Mouse (Mus musculus): ENCODE data around the gene Tent4b. TPM values are rescaled to one million over a fixed set of nuclear protein-coding genes. Genes with fewer than 3 reads are reported as not detected.

Tent4b gene
- polyA plus RNA-seq, 1 experiment from 2014 or later, result 12.5 TPM

DNA sequence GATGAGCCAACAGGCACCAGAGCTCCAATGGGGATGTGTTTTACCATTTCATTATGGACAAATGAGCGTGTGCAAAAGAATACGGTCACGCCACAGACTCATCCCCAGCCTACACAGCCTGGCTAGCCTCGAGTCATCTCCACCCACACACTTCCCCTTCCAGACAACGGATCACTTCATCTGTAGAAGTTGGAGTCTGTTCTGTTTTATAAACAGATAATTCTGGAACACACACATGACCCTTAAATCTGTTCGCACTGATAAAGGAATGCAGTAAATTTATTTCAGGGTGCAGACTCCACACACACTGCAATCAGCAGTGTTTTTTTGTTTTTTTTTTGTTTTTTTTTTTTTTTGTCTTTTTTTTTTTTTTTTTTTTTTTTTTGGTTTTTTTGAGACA is 80.7 kb downstream of the Tent4b start:
- H3K9me3 ChIP-seq (ENCODE audit: control insufficient read depth, low read length), result no peaks in the 10 kb centered on the region
- 85% methylated on average over 6 of the region's 6 CpGs for WGBS
- H3K27ac ChIP-seq (ENCODE audit: low read depth, low read length), result no peak overlapping the region
- ATAC-seq (replicated peaks; ENCODE audit: low FRiP score), result no peak
- H3K9ac ChIP-seq (ENCODE audit: low read length), result no peak overlapping the region
- H3K4me2 ChIP-seq (ENCODE audit: low read depth, low read length, severe bottlenecking), result no peak overlapping the region
- no peaks in the 10 kb centered on the region for H3K36me3 ChIP-seq (ENCODE audit: control insufficient read depth, insufficient read depth, low read length)
- no peak for DNase-seq (ENCODE audit: low spot score)
- no peak overlapping the region for H3K4me3 ChIP-seq (ENCODE audit: low read depth, low read length)
- no peaks in the 10 kb centered on the region for H3K4me1 ChIP-seq (replicated peaks; ENCODE audit: control insufficient read depth, insufficient read depth, low read length)
- H3K27me3 ChIP-seq (ENCODE audit: control insufficient read depth, insufficient read depth, low read length), result no peaks in the 10 kb centered on the region

DNA sequence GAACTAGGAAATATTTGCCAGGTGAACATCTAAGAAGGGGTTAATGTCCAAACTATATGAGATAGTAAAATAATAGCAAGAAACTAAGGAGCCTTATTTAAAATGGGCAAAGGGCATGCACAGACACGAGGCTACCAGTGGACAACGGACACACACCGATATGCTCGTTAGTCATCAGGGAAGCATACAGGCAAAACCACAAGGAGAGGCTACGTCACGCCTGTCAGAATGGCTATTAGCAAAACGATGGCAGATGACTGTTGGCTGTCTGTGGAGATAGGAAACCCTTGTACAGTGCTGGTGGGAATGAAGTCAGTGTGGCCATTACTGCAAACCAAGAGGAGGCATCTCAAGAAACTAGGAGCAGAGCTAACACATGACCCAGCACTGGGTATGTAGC is 81.9 kb downstream of the Tent4b start:
- WGBS, result 82% methylated on average over 7 of the region's 7 CpGs
- Histone ChIP-seq H3K36me3 (ENCODE audit: control insufficient read depth, insufficient read depth, low read length) (no peaks in the 10 kb centered on the region), H3K4me1 (replicated peaks; ENCODE audit: control insufficient read depth, insufficient read depth, low read length) (no peaks in the 10 kb centered on the region), H3K27me3 (ENCODE audit: control insufficient read depth, insufficient read depth, low read length) (no peaks in the 10 kb centered on the region), H3K27ac (ENCODE audit: low read depth, low read length) (no peak overlapping the region), H3K4me2 (ENCODE audit: low read depth, low read length, severe bottlenecking) (no peak overlapping the region), H3K4me3 (ENCODE audit: low read depth, low read length) (no peak overlapping the region), H3K9ac (ENCODE audit: low read length) (no peak overlapping the region), H3K9me3 (ENCODE audit: control insufficient read depth, low read length) (no peaks in the 10 kb centered on the region)
- DNase-seq (ENCODE audit: low spot score) (no peak), ATAC-seq (replicated peaks; ENCODE audit: low FRiP score) (no peak)

DNA sequence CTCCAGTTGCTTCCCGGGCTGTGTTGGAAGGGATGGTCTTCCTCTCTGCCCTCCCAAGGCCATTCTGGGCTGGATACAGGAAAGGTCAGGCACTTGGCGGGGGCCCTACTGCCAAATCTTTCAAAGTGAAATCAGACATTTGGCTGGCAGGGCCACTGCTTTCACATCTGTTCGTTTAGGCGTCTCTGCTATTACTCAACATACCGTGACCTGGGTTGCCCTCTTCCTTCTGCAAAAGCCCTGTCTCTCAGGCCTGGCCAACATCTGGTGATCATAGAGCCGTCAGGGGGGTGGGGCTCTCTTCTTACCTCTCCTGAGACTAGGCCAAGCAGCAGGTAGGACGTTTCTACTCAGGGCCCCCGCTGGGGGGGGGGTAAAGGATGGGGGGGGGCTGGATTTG is 83.7 kb downstream of the Tent4b start:
- Histone ChIP-seq H3K4me1 (replicated peaks; ENCODE audit: control insufficient read depth, insufficient read depth, low read length) (no peaks in the 10 kb centered on the region), H3K27me3 (ENCODE audit: control insufficient read depth, insufficient read depth, low read length) (no peaks in the 10 kb centered on the region), H3K27ac (ENCODE audit: low read depth, low read length) (no peak overlapping the region), H3K36me3 (ENCODE audit: control insufficient read depth, insufficient read depth, low read length) (no peaks in the 10 kb centered on the region), H3K4me3 (ENCODE audit: low read depth, low read length) (no peak overlapping the region), H3K4me2 (ENCODE audit: low read depth, low read length, severe bottlenecking) (no peak overlapping the region), H3K9me3 (ENCODE audit: control insufficient read depth, low read length) (no peaks in the 10 kb centered on the region), H3K9ac (ENCODE audit: low read length) (no peak overlapping the region)
- ATAC-seq (replicated peaks; ENCODE audit: low FRiP score) (no peak), DNase-seq (ENCODE audit: low spot score) (no peak)
- WGBS, result 65% methylated on average over 8 of the region's 8 CpGs

DNA sequence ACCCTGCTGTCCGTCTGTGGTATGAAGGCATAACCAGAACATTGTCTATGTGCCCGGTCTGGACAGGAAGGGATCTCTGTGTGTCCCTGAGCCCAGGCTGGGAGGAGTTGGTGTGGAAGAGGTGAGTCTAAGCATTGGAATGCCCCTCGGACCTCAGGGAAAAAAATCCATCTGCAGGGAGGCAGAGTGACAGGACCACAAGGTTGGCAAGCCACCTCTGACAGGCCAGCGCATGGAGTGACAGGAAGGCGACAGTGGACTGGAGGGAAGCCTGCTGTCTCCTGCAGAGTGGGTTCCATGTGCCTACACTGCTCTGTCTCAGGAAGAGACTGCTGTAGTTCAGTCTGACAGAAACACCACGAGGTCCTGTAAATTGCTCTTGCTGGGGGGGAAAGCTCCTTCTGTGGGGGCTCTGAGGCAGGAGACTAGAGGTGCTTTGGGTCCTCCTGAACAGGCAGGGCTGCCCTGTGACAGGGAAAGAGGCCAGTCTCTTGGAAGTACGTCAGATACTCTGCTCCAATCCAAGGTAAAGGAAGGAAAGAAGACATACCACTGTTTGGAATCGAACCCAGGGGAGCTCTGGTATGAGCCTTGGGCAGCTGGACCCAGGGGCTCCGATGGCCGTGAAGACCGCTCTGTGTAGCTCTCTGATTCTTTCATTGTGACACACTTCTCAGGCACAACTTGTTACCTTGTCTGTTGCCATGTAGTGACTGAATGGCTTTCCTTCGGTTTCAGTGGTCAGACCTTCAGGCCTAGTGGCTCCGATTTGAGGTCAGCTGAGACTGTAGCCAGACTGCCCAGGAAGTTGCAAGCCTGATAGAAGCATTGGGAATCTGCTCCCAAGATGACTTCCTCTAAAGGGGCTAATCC is 84.5 kb downstream of the Tent4b start:
- no peak overlapping the region for H3K4me3 ChIP-seq (ENCODE audit: low read depth, low read length)
- no peaks in the 10 kb centered on the region for H3K27me3 ChIP-seq (ENCODE audit: control insufficient read depth, insufficient read depth, low read length)
- ATAC-seq (replicated peaks; ENCODE audit: low FRiP score), result no peak
- H3K9me3 ChIP-seq (ENCODE audit: control insufficient read depth, low read length), result no peaks in the 10 kb centered on the region
- H3K4me1 ChIP-seq (replicated peaks; ENCODE audit: control insufficient read depth, insufficient read depth, low read length), result no peaks in the 10 kb centered on the region
- no peak overlapping the region for H3K27ac ChIP-seq (ENCODE audit: low read depth, low read length)
- H3K4me2 ChIP-seq (ENCODE audit: low read depth, low read length, severe bottlenecking), result no peak overlapping the region
- 85% methylated on average over 13 of the region's 13 CpGs for WGBS
- H3K36me3 ChIP-seq (ENCODE audit: control insufficient read depth, insufficient read depth, low read length), result no peaks in the 10 kb centered on the region
- no peak overlapping the region for H3K9ac ChIP-seq (ENCODE audit: low read length)
- no peak for DNase-seq (ENCODE audit: low spot score)

DNA sequence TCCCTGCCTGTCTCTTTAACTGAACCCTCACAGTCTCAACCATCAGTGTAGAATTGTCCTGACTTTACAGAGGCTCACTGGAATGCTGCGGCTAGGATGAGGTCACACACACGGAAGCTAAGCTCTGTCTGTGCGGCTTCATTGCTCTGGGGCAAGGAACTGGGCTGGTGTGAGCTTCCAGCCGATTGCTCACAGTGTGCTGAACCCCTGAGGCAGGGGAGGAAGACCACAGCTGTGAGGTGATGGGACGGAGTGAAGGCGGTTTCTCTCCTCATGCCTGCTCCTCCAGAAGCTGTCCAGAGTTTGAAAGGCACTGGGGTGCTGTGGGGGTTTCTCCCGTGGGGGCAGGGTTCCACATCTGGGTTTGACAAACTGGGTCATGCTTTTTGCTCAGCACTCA is 85.7 kb downstream of the Tent4b start:
- Histone ChIP-seq H3K9me3 (ENCODE audit: control insufficient read depth, low read length) (no peaks in the 10 kb centered on the region), H3K27me3 (ENCODE audit: control insufficient read depth, insufficient read depth, low read length) (no peaks in the 10 kb centered on the region), H3K4me1 (replicated peaks; ENCODE audit: control insufficient read depth, insufficient read depth, low read length) (no peaks in the 10 kb centered on the region), H3K4me3 (ENCODE audit: low read depth, low read length) (no peak overlapping the region), H3K9ac (ENCODE audit: low read length) (no peak overlapping the region), H3K27ac (ENCODE audit: low read depth, low read length) (no peak overlapping the region), H3K36me3 (ENCODE audit: control insufficient read depth, insufficient read depth, low read length) (no peaks in the 10 kb centered on the region), H3K4me2 (ENCODE audit: low read depth, low read length, severe bottlenecking) (no peak overlapping the region)
- WGBS, result 61% methylated on average over 7 of the region's 7 CpGs
- ATAC-seq (replicated peaks; ENCODE audit: low FRiP score), result no peak
- no peak for DNase-seq (ENCODE audit: low spot score)

DNA sequence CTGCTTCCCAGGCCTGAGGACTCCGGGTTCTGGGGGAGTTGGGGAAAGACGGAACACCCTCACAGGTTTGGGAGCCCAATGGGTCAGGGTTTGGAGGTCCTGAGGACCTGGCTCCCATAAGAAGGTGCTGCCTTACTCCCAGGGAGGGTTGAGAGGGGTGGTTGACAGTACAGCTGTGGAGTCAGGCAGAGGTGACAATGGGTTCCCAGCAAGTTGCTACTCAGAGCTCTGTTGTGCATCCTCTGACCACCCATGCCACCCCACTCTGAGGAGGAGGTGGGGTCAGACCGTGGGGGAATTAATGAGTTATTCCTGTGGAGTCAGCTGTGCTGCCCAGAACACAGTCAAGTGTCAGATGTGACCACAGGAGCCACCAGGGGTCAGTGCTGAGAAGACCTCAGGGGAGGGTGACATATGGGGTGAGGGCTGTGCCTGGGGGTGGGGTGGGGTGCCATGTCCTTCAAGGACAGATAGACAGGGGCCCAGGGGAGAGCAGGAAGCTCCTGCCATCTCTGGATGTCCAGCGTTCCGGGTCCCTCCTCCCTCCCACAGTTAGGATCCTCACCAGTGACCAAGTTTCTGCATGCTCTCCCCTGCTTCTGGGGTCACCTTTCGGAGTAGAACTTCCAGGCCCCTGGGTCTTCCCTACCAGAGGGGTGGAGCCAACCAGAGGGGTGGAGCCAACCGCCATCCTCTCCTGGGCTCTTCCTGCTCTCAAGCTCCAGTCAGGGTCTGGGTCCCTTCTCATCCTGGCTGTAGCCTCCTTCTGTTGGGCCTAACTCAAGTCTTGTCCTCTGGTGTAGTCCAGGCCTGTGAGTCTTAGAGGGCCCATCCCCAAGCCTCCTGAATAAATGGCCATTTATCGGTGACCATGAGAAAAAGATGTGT is 86.7 kb downstream of the Tent4b start:
- ATAC-seq (replicated peaks; ENCODE audit: low FRiP score) (no peak), DNase-seq (ENCODE audit: low spot score) (no peak)
- WGBS, result 82% methylated on average over 8 of the region's 8 CpGs
- Histone ChIP-seq H3K9ac (ENCODE audit: low read length) (no peak overlapping the region), H3K4me3 (ENCODE audit: low read depth, low read length) (no peak overlapping the region), H3K27me3 (ENCODE audit: control insufficient read depth, insufficient read depth, low read length) (no peaks in the 10 kb centered on the region), H3K9me3 (ENCODE audit: control insufficient read depth, low read length) (no peaks in the 10 kb centered on the region), H3K27ac (ENCODE audit: low read depth, low read length) (no peak overlapping the region), H3K4me1 (replicated peaks; ENCODE audit: control insufficient read depth, insufficient read depth, low read length) (no peaks in the 10 kb centered on the region), H3K4me2 (ENCODE audit: low read depth, low read length, severe bottlenecking) (no peak overlapping the region), H3K36me3 (ENCODE audit: control insufficient read depth, insufficient read depth, low read length) (no peaks in the 10 kb centered on the region)

DNA sequence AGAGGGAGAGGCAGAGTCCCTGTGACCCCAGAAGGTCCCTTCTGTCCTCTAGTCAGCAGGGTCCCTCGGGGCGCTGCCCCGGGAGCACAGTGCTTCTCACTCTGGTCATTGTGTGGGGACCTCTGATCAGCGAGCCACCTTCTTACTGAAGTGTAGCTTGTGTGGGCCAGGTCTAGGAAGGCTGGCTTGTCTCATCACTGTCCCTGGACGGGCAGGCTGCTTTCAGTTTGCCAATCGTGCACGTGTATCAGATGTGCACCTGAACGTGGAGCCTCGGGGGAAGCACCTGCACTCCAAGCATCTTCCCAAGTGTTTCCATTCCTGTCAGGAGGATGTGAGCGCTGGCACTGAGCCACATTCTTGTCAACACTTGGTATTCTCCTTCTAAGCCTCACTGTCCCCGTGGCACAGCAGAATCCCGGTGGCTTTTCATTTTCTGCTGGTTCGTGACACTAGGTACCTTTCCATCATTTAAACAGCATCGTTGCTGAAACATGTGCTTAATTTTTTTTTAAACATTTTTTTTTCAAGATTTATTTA is 87.5 kb downstream of the Tent4b start:
- H3K36me3 ChIP-seq (ENCODE audit: control insufficient read depth, insufficient read depth, low read length), result no peaks in the 10 kb centered on the region
- H3K4me3 ChIP-seq (ENCODE audit: low read depth, low read length), result no peak overlapping the region
- no peak overlapping the region for H3K4me2 ChIP-seq (ENCODE audit: low read depth, low read length, severe bottlenecking)
- H3K27ac ChIP-seq (ENCODE audit: low read depth, low read length), result no peak overlapping the region
- no peaks in the 10 kb centered on the region for H3K9me3 ChIP-seq (ENCODE audit: control insufficient read depth, low read length)
- ATAC-seq (replicated peaks; ENCODE audit: low FRiP score) (no peak), DNase-seq (ENCODE audit: low spot score) (no peak)
- H3K27me3 ChIP-seq (ENCODE audit: control insufficient read depth, insufficient read depth, low read length), result no peaks in the 10 kb centered on the region
- no peaks in the 10 kb centered on the region for H3K4me1 ChIP-seq (replicated peaks; ENCODE audit: control insufficient read depth, insufficient read depth, low read length)
- no peak overlapping the region for H3K9ac ChIP-seq (ENCODE audit: low read length)
- WGBS, result 91% methylated on average over 14 of the region's 14 CpGs

DNA sequence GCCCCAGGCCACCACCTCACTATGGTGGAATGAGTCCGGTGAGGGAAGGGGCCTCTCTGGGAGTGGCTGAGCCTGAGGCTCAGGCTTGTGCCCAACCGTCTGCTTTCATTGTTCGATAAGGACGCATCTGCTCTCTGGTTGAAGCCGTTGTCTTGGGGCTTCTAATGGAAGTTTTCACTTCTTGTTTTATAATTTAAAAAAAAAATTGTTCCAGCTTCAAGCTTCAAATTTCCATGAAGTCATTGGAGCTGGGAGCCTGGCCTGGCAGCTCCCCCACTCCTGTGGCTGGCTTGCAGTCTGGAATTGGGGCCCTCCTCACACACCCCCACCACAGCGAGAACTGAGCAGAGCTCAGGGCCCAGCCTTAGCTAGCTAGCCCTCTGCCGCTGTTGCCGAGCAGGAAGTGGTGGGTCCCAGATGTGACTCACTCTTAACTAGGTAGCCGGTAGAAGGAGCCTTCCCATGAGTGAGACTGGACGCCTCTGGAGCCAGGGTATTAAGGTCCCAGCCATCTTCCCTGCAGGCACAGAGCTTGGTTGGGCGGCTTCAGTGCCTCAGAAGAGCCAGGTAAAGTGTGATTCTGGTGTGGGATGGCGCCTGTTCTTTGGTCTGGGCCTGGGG is 89.7 kb downstream of the Tent4b start:
- no peak for DNase-seq (ENCODE audit: low spot score)
- Histone ChIP-seq H3K4me2 (ENCODE audit: low read depth, low read length, severe bottlenecking) (no peak overlapping the region), H3K9ac (ENCODE audit: low read length) (no peak overlapping the region), H3K27ac (ENCODE audit: low read depth, low read length) (no peak overlapping the region), H3K36me3 (ENCODE audit: control insufficient read depth, insufficient read depth, low read length) (no peaks in the 10 kb centered on the region), H3K27me3 (ENCODE audit: control insufficient read depth, insufficient read depth, low read length) (no peaks in the 10 kb centered on the region), H3K4me1 (replicated peaks; ENCODE audit: control insufficient read depth, insufficient read depth, low read length) (no peaks in the 10 kb centered on the region), H3K4me3 (ENCODE audit: low read depth, low read length) (no peak overlapping the region), H3K9me3 (ENCODE audit: control insufficient read depth, low read length) (no peaks in the 10 kb centered on the region)
- ATAC-seq (replicated peaks; ENCODE audit: low FRiP score), result no peak
- WGBS, result 70% methylated on average over 12 of the region's 12 CpGs
